Mouse (Mus musculus) gastrocnemius, postnatal 14 days (tissue): ENCODE data around the gene Dct. TPM values are rescaled to one million over a fixed set of nuclear protein-coding genes. Genes with fewer than 3 reads are reported as not detected.

Experiments used
- DNase-seq: peaks from one replicate; pipeline ENCODE4 v3.0.0; 2021; ENCODE audit warnings: mixed read lengths
- intact Hi-C: fragments of 180-260 bp; cut with DNase I; formaldehyde crosslinking; loops from one replicate; pipeline ENCODE4 v1.15.1; 2025; ENCODE audit warnings: low total_unique reads
- total RNA-seq, 2 experiments: library from RNA; stranded (reverse); gene quantifications; 2 replicates each; pipeline ENCODE4 v1.2.3; 2021

Gene Dct
- total RNA-seq, 2 experiments from 2014 or later = 0.42 to 1.1 TPM

DNA sequence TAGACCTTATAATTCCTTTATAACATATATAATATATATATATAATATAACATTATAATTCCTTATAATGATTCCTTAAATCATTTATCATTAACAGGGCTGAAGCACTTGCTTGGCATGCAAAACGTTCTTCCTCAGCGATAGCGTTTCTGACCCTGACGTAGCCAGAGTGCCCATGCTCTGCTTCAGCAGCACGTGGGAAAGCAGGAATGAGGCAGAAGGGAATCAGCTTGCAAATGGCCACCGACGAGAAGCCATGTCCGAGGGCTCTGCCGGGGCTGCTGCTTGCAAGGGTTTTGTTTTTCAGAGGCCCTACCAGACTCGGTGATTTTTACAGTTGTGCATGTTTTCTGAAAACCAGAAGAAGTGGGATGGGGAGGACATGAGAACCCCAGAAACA, 1.6 kb downstream of the Dct start:
- intact Hi-C loops = no loop called here
- no peak for DNase-seq

DNA sequence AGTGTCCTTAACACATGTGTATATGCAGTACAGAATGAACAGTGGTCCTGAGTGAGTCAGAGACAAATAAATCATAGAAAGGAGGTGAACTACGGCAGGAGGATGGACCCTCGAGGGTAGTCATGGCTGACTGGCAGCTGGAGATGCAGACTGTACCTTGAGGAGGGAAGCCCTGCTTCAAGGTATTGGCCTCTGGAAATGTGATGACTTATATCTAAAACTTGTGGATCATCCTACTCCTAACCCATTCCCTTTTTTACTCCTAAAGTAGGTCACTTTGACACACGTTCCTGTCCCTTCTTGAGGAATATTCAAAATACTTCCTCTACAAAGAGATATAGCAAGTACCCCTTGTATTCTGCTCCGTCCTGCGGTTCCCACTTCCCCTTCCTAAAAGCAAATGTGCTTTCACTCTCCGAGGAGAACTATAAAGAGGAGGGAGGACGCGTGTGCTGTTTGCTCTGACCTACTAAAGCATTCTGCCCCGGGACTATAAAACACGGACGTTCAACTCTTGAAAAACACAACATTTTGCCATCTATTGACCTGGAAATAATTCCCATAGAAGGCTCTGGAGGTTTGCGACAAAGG, 2.3 kb downstream of the Dct start:
- DNase-seq = no peak
- intact Hi-C loops = no loop called here

- DNase-seq = peak; percentile 42
- intact Hi-C loops = no loop called here
These were observed 9.1 kb downstream of the Dct start for GRCm38 (mm10) chr14:118042963-118043362.

DNA sequence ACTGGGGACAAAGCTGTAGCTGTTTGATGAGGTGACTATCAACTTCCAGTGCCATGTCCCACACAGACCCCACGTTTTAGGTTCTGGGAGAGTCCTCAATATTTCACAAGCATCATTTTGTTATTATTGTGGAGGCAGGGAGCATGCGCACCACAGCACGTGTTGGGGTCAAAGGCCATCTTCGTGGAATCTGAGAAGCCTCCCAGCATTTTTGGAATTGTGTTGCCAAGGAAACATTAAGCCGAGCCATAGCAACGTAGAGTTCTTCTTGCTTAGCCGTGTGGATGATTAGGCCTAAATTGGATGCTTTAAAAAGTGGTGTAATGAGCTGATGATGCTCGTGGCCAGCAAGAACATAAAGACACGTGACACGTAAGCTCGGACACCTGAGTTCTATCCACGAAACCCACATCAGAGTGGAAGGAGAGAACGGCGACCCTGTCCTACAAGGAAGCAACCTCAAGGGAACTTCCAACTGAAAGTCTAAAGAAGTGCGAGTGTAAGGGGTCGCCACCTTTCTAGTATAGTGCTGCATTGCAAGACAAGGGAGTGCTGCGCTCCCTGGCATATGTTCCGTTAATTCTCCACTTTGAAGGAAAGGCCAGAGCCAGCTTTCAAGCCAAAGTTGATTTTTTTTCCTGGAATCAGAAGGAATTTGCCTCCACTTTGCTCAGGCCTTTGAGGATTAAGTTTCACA, 9.8 kb downstream of the Dct start:
- intact Hi-C loops = no loop called here
- DNase-seq = no peak

DNA sequence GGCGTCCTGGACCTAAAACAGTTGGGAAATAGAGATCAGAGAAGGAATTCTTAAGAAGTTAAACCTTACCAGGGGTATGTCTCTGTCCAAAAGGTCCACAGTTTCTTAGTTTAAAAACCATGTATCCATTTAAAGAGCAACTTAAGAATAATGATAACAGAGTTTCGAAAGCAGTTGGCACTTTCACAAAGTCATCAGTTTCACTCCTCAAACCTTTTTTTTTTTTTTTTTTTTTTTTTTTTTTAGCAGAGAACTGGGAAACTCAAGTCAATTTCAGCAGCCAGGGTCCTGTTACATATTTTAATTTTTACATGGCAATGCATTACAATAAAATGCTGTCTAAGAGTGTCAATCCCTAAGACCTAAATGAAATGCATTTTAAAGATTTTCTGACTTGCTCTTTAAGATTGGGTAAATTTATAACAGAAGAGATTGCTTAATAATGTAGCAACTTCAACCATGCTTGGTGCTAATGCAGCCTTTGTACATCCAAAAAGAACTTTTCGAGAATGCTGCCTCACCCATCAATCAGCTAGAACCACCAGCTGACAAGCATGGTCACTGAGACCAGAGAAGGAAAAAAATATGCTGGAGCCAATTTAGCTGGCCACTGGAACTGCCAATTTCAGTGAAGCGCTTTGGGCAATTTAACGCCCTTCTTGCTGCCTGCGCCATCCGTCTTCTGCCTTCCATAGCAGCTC, 11.3 kb downstream of the Dct start:
- DNase-seq = no peak
- intact Hi-C loops = no loop called here

DNA sequence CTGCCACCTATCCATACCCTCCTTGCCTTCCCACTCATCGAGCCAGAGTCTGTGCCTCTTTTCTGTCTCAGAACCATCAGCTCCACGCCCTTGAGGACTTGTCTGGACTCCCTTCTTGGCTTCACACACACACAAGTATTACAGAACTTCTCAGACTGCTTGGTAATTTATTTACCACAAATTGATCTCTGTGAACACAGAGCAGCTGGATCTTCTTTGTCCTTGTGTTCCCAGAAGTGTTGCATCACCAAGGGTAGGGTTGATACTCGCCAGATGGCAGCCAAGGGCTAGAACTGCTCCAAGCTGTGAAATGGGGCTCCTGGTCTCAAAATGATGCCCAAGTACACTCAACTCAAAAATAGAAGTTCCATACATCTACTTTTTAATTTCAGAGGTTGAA, 13.0 kb downstream of the Dct start:
- intact Hi-C loops = no loop called here
- no peak for DNase-seq

DNA sequence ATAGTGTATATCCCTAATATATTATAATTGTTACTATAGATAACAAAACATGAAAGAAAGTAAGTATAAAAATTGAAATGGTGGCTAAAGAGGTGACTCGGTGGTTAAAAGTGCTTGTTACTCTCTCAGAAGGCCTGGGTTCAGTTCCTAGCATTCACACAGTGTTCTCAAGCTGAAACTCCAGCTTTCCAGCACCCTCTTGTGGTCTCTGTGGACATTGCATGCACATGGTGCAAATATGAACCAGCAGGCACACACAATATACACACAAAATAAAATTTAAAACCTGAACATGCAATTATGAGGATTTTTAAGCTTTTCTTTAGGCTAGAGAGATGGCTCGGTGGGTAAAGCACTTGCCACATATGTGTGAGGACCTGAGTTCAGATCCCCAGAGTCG, 24.5 kb downstream of the Dct start:
- no peak for DNase-seq
- intact Hi-C loops = no loop called here

DNA sequence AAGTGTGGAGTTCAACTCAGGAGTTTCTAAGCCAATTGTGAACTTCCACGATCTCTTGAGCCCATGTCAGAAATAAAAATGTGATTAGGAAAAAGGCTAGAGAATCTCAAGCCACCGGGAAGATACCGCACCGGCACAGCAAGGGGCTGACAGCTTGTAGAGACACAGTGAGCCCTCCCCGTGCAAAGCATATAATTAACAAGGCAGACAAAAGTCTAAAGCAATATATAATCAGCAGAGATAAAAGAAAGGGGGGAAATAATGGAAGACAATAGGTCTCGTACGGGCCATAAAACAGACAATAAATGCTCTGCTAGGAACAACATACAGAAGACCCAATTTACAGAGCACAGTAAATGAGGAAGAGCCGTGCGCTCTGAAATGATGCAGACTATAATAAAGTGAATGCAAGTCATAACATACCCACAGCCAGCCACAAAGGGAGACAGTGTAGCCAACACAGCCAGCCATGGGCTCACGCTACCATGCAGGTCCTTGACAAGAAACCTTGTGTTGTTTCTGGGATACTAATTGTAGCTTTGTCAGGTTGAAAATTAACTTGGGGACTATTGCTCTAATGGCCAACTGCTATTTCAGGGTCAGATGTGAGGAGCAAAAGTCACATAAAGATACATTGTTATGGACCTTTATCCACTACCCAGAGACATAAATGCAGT, 30.0 kb downstream of the Dct start:
- intact Hi-C loops = no loop called here
- no peak for DNase-seq

DNA sequence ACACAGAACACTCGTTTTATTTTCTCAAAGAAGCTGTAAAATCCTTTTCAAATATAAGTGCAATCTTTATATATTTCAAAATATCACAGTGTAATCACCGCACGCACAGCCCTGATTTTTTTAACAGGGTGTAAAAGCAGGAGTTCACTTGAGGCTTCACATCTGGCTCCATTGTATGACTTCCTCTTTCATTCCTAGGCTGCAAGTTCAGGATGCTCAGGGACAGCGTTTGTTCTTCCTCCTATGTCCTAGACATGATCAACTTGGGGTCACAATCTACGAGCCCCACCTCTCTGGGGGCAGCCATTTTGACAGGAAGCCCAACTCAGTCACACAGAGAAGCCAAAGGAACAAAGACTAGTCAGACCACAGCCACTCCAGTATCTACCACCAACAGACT, 32.7 kb downstream of the Dct start:
- intact Hi-C loops = no loop called here
- no peak for DNase-seq

DNA sequence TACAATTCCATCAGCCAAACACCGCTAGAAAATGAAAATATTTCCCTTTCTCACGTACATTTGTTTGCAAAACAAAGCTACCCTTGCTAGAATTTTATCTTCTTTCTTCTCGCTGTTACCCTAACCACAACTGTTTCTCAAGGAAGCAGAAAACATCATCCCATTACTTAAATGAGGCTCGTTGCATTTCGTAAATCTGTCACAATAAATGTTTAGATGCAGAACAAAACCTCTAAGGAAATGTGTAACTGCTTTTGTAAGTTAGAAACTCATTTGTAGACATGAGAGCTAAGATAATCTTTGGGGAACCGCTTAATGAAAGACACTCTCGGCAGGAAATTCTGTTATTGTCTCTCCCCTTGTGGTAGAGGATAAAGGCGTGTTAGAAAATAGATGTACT, 38.8 kb downstream of the Dct start:
- intact Hi-C loops = no loop called here

DNA sequence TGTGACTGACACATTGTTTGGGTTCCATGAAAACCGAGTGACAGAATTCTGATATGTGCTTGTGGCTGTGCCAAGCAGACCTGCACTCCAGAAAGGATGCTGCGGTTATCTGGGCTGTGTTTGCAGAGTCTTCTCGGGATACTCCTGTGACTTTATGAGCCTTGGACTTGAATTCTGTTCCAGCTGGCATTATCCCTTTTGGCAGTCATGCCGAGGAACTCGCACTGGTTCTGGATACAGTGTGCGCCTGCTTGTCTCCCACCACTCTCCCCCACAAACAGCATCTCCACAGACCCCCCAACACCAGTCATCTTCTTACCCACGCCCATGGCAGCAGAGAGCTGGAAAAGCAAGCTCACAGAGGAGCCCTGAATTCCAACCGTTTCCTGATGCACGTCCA, 42.5 kb downstream of the Dct start:
- no peak for DNase-seq
- intact Hi-C loops = no loop called here

More for the DNA sequence above, 38.8 kb downstream of the Dct start:
- no peak for DNase-seq

GRCm38 (mm10) chr14:118005697-118006096, 46.3 kb downstream of the Dct start:
- intact Hi-C loops = no loop called here
- DNase-seq = peak; percentile 28

DNA sequence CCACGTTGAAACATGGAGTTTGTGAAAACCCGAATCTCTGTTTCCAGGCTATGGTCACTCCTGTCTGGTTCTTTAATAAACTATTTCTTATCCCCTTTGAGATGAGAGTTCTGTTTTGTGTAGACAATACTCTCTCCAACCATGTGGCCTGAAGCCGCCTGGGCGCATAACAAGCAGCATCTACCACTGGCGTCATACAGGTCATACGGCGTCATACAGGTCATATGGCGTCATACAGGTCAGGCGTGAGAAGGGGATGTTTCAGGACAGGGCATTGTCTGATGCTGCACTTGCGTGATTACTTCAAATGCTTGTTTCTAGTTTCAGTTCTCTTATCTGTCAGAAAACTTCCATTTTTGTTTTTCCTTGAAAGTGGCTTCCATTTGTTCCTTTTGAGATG, 47.6 kb downstream of the Dct start:
- intact Hi-C loops = loop anchor here (5.0 kb wide), 1 partner anchor 148 kb away; no protein-coding TSS in a partner anchor
- DNase-seq = no peak

DNA sequence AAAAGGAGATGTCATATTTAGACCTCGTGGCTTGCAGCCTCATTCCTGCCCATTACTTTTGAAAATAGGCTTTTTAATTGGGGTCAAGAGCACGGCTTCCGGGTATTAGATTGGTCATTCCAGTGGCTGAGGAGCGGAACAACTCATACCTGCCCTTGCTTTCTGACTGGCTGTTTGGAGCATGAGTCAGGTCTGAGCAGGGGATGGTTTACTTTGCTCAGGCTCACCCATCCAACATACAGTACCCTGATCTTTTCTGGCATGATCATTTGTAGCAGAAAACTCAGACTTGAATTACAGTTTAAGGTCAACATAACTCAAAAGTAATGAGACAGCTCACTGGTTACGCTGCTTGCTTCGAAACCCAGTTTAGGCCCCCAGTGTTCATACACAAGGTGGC, 58.2 kb downstream of the Dct start:
- no peak for DNase-seq
- intact Hi-C loops = no loop called here

DNA sequence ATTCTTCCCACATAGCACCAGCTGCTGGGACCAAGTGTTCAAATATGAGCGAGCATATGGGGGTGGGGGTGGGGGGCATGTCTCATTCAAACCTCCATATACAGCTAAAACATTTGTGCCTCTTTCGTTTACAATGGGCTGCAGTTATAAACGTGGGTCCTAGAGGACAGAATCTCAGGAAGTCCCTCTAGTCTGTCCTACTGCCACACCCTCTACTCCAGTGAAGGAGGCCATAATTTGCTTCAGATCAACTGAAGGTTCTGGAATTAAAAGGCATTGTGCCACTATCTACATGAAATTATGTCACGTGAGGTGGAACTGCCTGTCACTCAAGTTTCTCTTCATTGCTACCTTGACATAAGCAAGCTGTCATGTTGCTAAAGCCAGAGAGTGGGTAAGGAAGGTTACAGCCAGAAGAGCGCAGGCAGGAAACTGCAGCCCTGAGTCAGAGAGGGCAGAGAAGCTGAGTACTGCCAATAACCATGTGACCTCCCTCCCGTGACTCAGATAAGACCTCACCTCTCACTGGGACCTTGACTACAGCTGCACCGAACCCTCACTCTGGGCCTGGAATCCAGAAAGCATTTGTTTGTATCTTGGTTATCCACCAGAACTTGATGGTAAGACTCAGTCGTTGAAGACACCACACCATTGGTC, 59.3 kb downstream of the Dct start:
- intact Hi-C loops = no loop called here
- DNase-seq = no peak

- no peak for DNase-seq
- intact Hi-C loops = no loop called here
These were observed 61.8 kb downstream of the Dct start for GRCm38 (mm10) chr14:117990203-117990602.

DNA sequence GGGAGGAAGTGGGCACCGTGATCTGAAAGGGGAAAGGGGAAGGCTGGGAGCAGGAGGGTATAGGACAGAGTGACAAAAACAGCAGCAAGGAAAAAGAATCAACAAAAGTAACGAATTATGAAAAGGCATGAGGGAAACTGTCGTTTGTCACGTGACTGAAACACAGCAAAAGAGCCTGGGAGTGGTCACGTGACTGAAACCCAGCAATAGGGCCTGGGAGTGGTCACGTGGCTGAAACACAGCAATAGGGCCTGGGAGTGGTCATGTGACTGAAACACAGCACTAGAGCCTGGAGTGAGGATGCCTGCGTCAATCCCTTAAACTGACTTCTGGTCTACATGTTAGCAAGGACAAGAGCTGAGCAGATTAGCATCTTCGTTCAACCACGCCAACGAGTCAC, 63.6 kb downstream of the Dct start:
- DNase-seq = no peak
- intact Hi-C loops = no loop called here

- DNase-seq = peak; percentile 69
- intact Hi-C loops = no loop called here
These were observed 70.5 kb downstream of the Dct start for GRCm38 (mm10) chr14:117981532-117981931.

DNA sequence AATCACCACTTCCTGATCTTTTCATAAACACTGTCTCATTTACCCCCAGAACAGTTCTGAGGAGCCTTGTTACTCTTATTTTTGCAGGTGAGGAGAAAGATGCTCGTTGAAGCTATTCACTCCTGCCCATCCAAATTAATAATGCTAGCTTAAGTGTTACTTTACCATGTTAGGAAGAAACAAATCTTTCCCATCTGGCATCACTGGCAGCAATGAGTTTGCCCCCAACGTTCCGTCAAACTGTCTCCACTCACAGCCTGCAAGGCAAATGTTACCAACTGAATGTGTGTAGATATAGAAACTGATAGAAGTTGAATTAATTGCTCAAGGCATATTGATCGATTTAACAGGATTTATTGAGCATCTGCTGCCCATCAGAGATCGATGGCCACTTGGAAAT, 79.5 kb downstream of the Dct start:
- intact Hi-C loops = no loop called here
- DNase-seq = no peak
